Mouse (Mus musculus): ENCODE results near the gene Prol1.
"Not testable (repeated sequence)": the region's sequence is repeated elsewhere in the genome, so short reads cannot be mapped to it uniquely, and the experiment has no call there.

Gene Prol1

DNA sequence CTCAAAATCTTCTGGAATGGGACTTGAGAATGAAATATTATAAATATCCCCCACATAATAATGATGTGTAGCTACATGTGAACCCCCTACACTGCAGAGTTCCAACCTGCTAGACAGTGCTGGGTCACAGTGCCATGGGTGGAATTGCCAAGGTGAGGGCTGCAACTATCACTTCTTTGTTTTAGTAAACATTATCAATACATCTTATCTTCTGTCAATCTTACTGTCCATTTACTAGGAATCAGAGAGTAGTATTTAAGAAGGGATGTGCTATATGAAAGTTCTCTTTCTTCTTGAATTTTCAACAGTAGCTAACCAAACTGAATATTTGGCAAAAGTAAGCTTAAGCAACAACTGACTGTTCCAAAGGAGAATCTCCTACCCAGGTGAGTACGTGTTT lies at the start of gene Prol1:
TSS of gene Prol1 (plus strand) at position 301 of the 400 bp plus-strand sequence.
- no peak for ATAC-seq (ENCODE audit: low TSS enrichment)

DNA sequence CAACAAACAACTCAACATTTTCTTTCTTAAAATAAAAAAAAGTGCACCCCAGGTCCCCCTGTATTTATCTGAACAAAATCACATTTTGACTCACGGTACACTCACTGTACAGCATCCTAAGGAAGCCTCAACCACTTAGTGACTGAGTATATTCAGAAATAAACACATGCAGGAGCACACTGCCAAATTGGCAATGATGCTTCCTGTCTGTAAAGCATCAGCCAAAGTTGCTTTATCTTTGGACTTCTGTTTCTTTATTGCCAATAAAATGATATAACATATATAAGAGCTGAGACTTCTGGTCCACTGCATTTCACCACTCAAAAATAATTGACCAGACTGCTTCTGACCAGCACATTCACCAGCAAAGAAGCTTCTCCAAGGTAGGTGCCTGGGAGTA lies 48.5 kb upstream of the Prol1 start, which contains the start of gene Gm7714:
TSS of gene Gm7714 (plus strand) at position 301 of the 400 bp plus-strand sequence.
- no peak; the same call in 1 of the 2 replicates for ATAC-seq (ENCODE audit: low TSS enrichment)

DNA sequence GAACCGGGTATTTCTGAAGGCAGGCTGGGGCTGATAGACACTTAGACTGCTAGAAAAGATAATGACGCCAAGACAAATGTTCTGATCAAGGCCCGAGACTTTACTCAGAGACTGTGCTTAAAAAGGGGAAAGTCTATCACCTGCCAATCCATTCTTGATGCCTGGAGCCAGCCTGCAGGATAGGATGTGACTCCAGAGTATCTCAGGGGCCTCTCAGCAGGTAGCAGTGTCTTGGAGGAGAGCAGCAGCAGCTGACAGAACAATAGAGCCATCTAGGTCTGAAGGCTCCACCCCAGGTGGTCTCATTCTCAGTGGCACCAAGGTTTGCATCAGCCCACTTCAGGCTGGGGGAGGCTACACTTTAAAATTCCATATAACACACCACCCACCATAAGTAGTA lies 5.8 kb upstream of the Prol1 start:
- not testable (repeated sequence) for ATAC-seq (ENCODE audit: low TSS enrichment)

DNA sequence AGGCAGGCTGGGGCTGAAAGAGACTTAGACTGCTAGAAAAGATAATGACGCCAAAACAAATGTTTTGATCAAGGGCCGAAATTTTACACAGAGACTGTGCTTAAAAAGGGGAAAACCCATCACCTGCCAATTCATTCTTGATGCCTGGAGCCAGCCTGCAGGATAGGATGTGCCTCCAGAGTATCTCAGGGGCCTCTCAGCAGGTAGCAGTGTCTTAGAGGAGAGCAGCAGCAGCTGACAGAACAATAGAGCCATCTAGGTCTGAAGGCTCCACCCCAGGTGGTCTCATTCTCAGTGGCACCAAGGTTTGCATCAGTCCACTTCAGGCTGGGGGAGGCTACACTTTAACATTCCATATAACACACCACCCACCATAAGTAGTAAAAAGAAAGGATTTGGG lies 31.4 kb downstream of the Prol1 start:
- ATAC-seq (ENCODE audit: low TSS enrichment): not testable (repeated sequence)

DNA sequence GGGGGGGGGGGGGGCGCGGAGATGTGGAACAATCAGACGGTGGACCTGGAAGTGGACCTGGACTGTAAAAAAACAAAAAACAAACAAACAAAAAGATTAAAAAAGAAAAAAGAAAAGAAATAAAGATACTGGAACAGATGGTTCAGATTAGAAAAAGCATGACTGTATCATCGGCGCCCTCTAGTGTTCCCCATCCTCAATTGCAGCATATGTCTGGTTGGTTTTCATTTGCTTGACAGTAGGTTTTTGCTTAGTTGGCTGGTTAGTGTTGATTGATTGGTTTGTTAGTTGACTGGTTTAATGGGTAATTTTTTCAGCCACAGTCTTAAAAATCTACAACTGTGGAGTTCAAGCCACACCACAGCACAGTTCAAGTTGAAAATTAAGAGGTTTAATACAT lies 47.7 kb downstream of the Prol1 start:
- ATAC-seq (ENCODE audit: low TSS enrichment): peak; percentile 50; the same call in 1 of the 2 replicates

DNA sequence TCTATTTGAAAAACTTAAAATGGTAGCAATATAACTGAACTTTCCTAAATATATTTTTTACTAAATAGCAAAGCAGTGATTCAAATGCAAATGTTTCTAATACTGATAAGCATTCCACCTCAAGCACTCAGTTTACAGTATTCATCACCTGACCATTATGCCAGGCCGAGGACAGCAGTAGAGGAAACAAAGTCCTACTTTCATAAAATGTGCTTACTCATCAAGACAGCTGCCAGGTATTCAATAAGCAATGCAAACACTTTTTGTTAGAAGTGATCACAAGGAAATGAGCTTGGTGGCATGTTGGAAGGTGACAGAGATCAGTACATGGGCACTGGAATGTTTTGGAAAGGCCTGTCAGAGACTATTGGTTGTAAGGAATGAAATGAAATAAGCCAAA lies 49.8 kb downstream of the Prol1 start:
- ATAC-seq (ENCODE audit: low TSS enrichment): no peak

DNA sequence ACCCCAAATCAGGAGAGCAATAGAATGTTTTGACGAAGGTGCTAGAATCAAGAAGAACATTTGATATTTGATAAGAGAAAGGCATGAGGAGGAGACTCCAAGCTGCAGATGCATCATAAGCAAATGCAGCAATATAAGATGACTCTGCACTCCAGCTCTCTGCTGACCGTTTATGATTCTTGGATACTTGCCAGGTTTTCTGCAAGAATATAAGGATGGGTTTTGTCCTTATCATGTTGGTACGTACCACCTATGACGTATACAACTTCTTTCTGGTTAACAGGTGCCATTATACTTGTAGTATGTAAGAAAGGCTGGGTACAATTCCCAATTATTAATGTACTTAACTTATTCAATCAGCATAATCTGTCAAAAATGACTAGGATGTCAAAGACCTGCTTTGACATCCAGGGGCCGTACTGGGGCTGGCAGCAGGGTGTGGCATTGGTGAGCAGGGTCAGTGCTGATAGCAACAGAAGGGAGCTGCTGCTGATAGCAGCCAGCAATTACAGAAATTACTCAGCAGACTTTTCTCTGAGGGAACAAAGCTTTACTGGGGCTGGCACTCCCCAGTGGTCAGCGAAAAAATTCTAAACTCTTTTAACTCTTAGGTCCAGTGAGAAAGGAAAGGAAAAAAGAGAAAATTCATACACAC lies 53.6 kb downstream of the Prol1 start:
- no peak for ATAC-seq (ENCODE audit: low TSS enrichment)

DNA sequence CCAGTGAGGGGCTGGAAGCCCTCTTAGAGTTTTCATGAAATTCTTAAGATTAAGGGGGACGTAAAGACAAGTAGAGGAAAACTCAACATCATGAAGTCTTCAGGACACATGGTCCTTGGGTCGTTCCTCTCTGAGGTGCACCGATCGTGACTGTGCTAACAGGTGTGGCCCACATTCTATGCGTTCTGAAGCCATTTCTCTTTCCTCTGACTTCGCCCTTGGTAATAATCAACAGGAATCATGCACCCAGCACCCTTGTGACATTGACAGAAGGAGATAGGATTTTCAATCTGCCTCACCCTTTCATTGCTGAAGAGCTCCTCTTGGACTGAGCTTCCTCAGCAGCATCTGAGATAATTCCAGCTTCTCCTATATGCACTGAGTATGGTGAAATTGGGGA lies 55.5 kb downstream of the Prol1 start:
- ATAC-seq (ENCODE audit: low TSS enrichment): no peak

DNA sequence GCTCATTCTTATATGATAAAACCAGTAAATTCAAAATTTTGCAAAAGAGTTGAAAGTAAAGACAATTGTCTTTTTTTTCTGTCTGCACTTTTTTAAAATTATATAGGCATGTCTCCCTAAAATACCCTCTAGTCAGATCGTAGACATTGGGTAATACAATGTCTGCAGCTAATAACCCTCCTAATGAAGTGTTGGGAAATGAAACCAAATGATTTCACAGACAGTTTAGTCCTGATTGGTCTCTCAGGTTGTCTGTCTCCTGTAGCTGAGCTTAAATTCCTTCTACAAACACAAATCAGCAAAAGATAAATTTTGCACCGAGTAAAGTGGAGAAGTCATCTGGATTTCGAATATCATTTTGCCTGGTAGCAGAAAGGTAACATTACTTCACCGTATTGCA lies 58.7 kb downstream of the Prol1 start, which contains the start of gene Amtn:
TSS of gene Amtn (plus strand) at position 301 of the 400 bp plus-strand sequence.
- ATAC-seq (ENCODE audit: low TSS enrichment): no peak
